Mouse (Mus musculus): ENCODE measurements around the gene Strn. TPM values are rescaled to one million over a fixed set of nuclear protein-coding genes. Genes with fewer than 3 reads are reported as not detected.

The Strn gene
- 10 to 100 TPM; 18.1 to 20.3 TPM for total RNA-seq (2021)
- long read RNA-seq, experiment 1, full-length matches to known transcripts: 4 of 8 reads
- long read RNA-seq, experiment 1, partial matches to known transcripts: 0 of 8 reads
- long read RNA-seq, experiment 1, other reads (novel, unspliced or antisense): 4 of 8 reads
- long read RNA-seq, experiment 2, full-length matches to known transcripts: 2 of 6 reads
- long read RNA-seq, experiment 2, partial matches to known transcripts: 2 of 6 reads
- long read RNA-seq, experiment 2, other reads (novel, unspliced or antisense): 2 of 6 reads

GRCm38 (mm10) chr17:78737096-78737495 is at the start of gene Strn:
Gene Strn (minus strand): TSS chr17:78737196.
- DNase-seq (ENCODE audit: low spot score in 2 of 2): no peak

GRCm38 (mm10) chr17:78778765-78779164 is 41.8 kb upstream of the Strn start:
- no peak for DNase-seq (ENCODE audit: low spot score in 2 of 2)

GRCm38 (mm10) chr17:78772317-78772716 is 35.3 kb upstream of the Strn start:
- DNase-seq (ENCODE audit: low spot score in 2 of 2): no peak

- no peak for DNase-seq (ENCODE audit: low spot score in 2 of 2)
Measured at GRCm38 (mm10) chr17:78770932-78771331, 33.9 kb upstream of the Strn start.

GRCm38 (mm10) chr17:78769341-78769740 is 32.3 kb upstream of the Strn start:
- DNase-seq (ENCODE audit: low spot score in 2 of 2): no peak

GRCm38 (mm10) chr17:78768937-78769336 is 31.9 kb upstream of the Strn start:
- no peak for DNase-seq (ENCODE audit: low spot score in 2 of 2)

GRCm38 (mm10) chr17:78767546-78767945 is 30.6 kb upstream of the Strn start:
- no peak for DNase-seq (ENCODE audit: low spot score in 2 of 2)

GRCm38 (mm10) chr17:78766084-78766483 is 29.1 kb upstream of the Strn start:
- no peak for DNase-seq (ENCODE audit: low spot score in 2 of 2)

GRCm38 (mm10) chr17:78763272-78763671 is 26.3 kb upstream of the Strn start:
- DNase-seq (ENCODE audit: low spot score in 2 of 2): no peak

- DNase-seq (ENCODE audit: low spot score in 2 of 2): no peak
Measured at GRCm38 (mm10) chr17:78752938-78753655, 16.1 kb upstream of the Strn start.

- no peak for DNase-seq (ENCODE audit: low spot score in 2 of 2)
Measured at GRCm38 (mm10) chr17:78752064-78752463, 15.1 kb upstream of the Strn start.

- no peak for DNase-seq (ENCODE audit: low spot score in 2 of 2)
Measured at GRCm38 (mm10) chr17:78748440-78748839, 11.4 kb upstream of the Strn start.

- no peak for DNase-seq (ENCODE audit: low spot score in 2 of 2)
Measured at GRCm38 (mm10) chr17:78738416-78738815, 1.4 kb upstream of the Strn start.

GRCm38 (mm10) chr17:78737771-78738170 is 775 bp upstream of the Strn start:
- DNase-seq (ENCODE audit: low spot score in 2 of 2): no peak

GRCm38 (mm10) chr17:78736473-78736988 is 465 bp downstream of the Strn start:
- peak; percentile 99 to 100 for DNase-seq (ENCODE audit: low spot score in 2 of 2)

- peak; percentile 25 to 33 for DNase-seq (ENCODE audit: low spot score in 2 of 2)
Measured at GRCm38 (mm10) chr17:78735731-78736472, 1.1 kb downstream of the Strn start.

- DNase-seq (ENCODE audit: low spot score in 2 of 2): no peak
Measured at GRCm38 (mm10) chr17:78734806-78735205, 2.2 kb downstream of the Strn start.

- DNase-seq (ENCODE audit: low spot score in 2 of 2): no peak
Measured at GRCm38 (mm10) chr17:78732056-78732455, 4.9 kb downstream of the Strn start.

- no peak for DNase-seq (ENCODE audit: low spot score in 2 of 2)
Measured at GRCm38 (mm10) chr17:78726746-78727449, 10.1 kb downstream of the Strn start.

GRCm38 (mm10) chr17:78724461-78725055 is 12.4 kb downstream of the Strn start:
- DNase-seq (ENCODE audit: low spot score in 2 of 2): no peak

GRCm38 (mm10) chr17:78721690-78722089 is 15.3 kb downstream of the Strn start:
- DNase-seq (ENCODE audit: low spot score in 2 of 2): no peak

All from adrenal gland, adult 18-20 months (tissue).